Mouse (Mus musculus) liver, postnatal 0 days (tissue): ENCODE results near the gene Hoxb9. TPM values are rescaled to one million over a fixed set of nuclear protein-coding genes. Genes with fewer than 3 reads are reported as not detected.
A peak's percentile ranks its signal among the peaks of the same experiment; 100 is the strongest.

Source experiments
- ATAC-seq: fragments of 200-750 bp; cut with Nextera tagmentation; 2 replicates; pipeline ENCODE4 v1.8.0; 2017; ENCODE audit warnings: mild to moderate bottlenecking, moderate library complexity
- DNase-seq: peaks from one replicate; pipeline ENCODE4 v3.0.0-alpha.2; 2016
- H3K27ac ChIP-seq: fragments of 300-500 bp; sonication (generic); 2 replicates; pipeline ENCODE4 v1.5.1; 2014; ENCODE audit warnings: antibody characterized with exemption, moderate library complexity, mild to moderate bottlenecking, low read depth
- H3K27me3 ChIP-seq: fragments of 300-500 bp; sonication (generic); 2 replicates; pipeline ENCODE4 v1.6.1; 2014; ENCODE audit warnings: low read length, control low read depth, mixed read lengths; ENCODE audit not compliant: insufficient read depth
- H3K36me3 ChIP-seq: fragments of 300-500 bp; sonication (generic); replicated peaks from 2 replicates; pipeline ENCODE4 v1.6.1; 2014; ENCODE audit warnings: mild to moderate bottlenecking, control low read depth, low read length, moderate library complexity, mixed read lengths; ENCODE audit not compliant: insufficient read depth
- H3K4me1 ChIP-seq: fragments of 300-500 bp; sonication (generic); 2 replicates; pipeline ENCODE4 v1.6.1; 2014; ENCODE audit warnings: antibody characterized with exemption, mild to moderate bottlenecking, control low read depth; ENCODE audit not compliant: insufficient read depth
- H3K4me2 ChIP-seq: fragments of 300-500 bp; sonication (generic); 2 replicates; pipeline ENCODE4 v1.6.1; 2014; ENCODE audit warnings: low read depth, mild to moderate bottlenecking, low read length, moderate library complexity, mixed read lengths
- H3K4me3 ChIP-seq: fragments of 300-500 bp; sonication (generic); 2 replicates; pipeline ENCODE4 v1.5.1; 2014; ENCODE audit warnings: low read depth, low read length
- H3K9ac ChIP-seq: fragments of 300-500 bp; sonication (generic); replicated peaks from 2 replicates; pipeline ENCODE4 v1.6.1; 2014; ENCODE audit warnings: mild to moderate bottlenecking, moderate library complexity
- H3K9me3 ChIP-seq: fragments of 300-500 bp; sonication (generic); 2 replicates; pipeline ENCODE4 v1.6.1; 2016; ENCODE audit warnings: mild to moderate bottlenecking, control low read depth, low read length, mixed read lengths
- CTCF ChIP-seq: sonication (generic); IDR thresholded peaks from 2 replicates; pipeline ENCODE4 v1.5.1; 2016; ENCODE audit warnings: antibody characterized with exemption, low read depth
- EP300 ChIP-seq: IDR thresholded peaks from 2 replicates; pipeline ENCODE4 v1.6.1; 2016; ENCODE audit warnings: antibody characterized with exemption, low read depth, mild to moderate bottlenecking
- WGBS: fragments of 180-500 bp; shearing (Covaris S2); extraction: QIAGEN DNeasy Blood & Tissue Kit; methylation state at CpG from one replicate; pipeline ENCODE4 v1.1.7; 2014; ENCODE audit not compliant: insufficient replicate concordance; 5-methylcytosine and 5-hydroxymethylcytosine counted together
- polyA plus RNA-seq: library from polyadenylated mRNA; unstranded; fragments of >200 nt; fragmentation: Nextera tagmentation; extraction: Ambion mirVana; gene quantifications from 2 replicates; pipeline ENCODE4 v1.2.1, GENCODE M21; 2015

Hoxb9 gene
- polyA plus RNA-seq, 1 experiment from 2014 or later: not detected

GRCm38 (mm10) chr11:96279421-96280233 is 8.4 kb downstream of the Hoxb9 start:
- Histone ChIP-seq H3K9me3 (no peaks in the 10 kb centered on the region), H3K27ac (no peak overlapping the region), H3K27me3 (peaks cover 94% of the 10 kb centered on the region), H3K4me1 (no peaks in the 10 kb centered on the region), H3K36me3 (no peaks in the 10 kb centered on the region), H3K4me3 (no peak overlapping the region), H3K4me2 (no peak overlapping the region), H3K9ac (no peak overlapping the region)
- ATAC-seq (no peak), DNase-seq (no peak)
- no peak for TF ChIP-seq CTCF
- no peak for TF ChIP-seq EP300
- 5% methylated on average over 31 of the region's 31 CpGs for WGBS

- TF ChIP-seq CTCF (no peak), EP300 (no peak)
- Histone ChIP-seq H3K36me3 (no peaks in the 10 kb centered on the region), H3K4me2 (no peak overlapping the region), H3K27ac (no peak overlapping the region), H3K27me3 (peaks cover 94% of the 10 kb centered on the region), H3K4me1 (no peaks in the 10 kb centered on the region), H3K9me3 (no peaks in the 10 kb centered on the region), H3K9ac (no peak overlapping the region), H3K4me3 (no peak overlapping the region)
- ATAC-seq: no peak
- no peak for DNase-seq
- 17% methylated on average over 8 of the region's 8 CpGs for WGBS
These were observed 9.4 kb downstream of the Hoxb9 start for GRCm38 (mm10) chr11:96280399-96281378.

DNA sequence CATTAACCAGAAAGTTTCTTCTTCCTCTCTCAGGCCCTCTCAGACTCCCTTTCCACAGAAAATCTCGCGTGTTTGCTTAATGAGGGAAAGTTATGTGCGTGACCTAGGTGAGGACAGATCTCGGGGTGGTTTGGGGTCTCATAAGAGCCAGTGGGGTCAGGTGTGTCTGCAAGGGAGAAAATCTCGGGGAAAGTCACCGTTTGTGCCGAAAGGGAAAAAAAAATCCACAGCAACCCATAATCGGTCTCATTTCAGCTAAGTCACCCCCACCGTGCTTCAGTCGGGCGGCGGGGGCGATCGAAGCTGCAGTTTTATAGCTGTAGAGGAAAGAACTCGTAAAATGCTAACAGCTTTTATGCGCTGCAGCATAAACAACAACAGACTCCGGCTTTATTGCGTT is 10.1 kb downstream of the Hoxb9 start:
- H3K9ac ChIP-seq: no peak overlapping the region
- no peak for ATAC-seq
- H3K27me3 ChIP-seq: peaks cover 94% of the 10 kb centered on the region
- no peaks in the 10 kb centered on the region for H3K36me3 ChIP-seq
- H3K9me3 ChIP-seq: no peaks in the 10 kb centered on the region
- no peak overlapping the region for H3K4me2 ChIP-seq
- no peaks in the 10 kb centered on the region for H3K4me1 ChIP-seq
- H3K4me3 ChIP-seq: no peak overlapping the region
- WGBS: 8% methylated on average over 18 of the region's 18 CpGs
- TF ChIP-seq CTCF (no peak), EP300 (no peak)
- DNase-seq: no peak
- H3K27ac ChIP-seq: no peak overlapping the region

- TF ChIP-seq CTCF (no peak), EP300 (no peak)
- H3K36me3 ChIP-seq: no peaks in the 10 kb centered on the region
- H3K9me3 ChIP-seq: no peaks in the 10 kb centered on the region
- H3K4me1 ChIP-seq: no peaks in the 10 kb centered on the region
- ATAC-seq (no peak), DNase-seq (no peak)
- H3K27ac ChIP-seq: no peak within 1 kb of the TSS
- peaks cover 94% of the 10 kb centered on the region for H3K27me3 ChIP-seq
- no peak within 1 kb of the TSS for H3K9ac ChIP-seq
- H3K4me3 ChIP-seq: 0 out of 2 replicates have a peak within 1 kb of the TSS, but pooled peaks have one; percentile 6
- H3K4me2 ChIP-seq: no peak within 1 kb of the TSS
- WGBS: 2% methylated on average over 27 of the region's 27 CpGs
These were observed 10.8 kb downstream of the Hoxb9 start, which contains the start of gene Hoxb8 for GRCm38 (mm10) chr11:96281855-96282570. TSS of gene Hoxb8 (plus strand) at chr11:96281905.

DNA sequence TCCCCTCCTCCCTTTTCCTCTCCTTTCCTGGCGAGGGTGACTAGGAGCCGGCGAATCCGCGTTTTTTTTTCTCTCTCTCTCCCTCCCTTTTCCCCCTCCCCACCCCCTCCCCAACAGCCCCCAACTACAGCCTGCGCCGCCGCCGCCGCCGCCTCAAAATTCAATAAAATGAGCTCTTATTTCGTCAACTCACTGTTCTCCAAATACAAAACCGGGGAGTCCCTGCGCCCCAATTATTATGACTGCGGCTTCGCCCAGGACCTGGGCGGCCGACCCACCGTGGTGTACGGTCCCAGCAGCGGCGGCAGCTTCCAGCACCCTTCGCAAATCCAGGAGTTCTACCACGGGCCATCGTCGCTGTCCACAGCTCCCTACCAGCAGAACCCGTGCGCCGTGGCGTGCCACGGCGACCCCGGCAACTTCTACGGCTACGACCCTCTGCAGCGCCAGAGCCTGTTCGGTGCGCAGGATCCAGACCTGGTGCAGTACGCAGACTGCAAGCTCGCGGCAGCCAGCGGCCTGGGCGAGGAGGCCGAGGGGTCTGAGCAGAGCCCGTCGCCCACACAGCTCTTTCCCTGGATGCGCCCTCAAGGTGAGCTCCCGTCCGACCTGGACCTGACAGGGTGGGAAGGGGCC is 11.7 kb downstream of the Hoxb9 start:
- TF ChIP-seq EP300 (no peak), CTCF (no peak)
- Histone ChIP-seq H3K27me3 (peaks cover 94% of the 10 kb centered on the region), H3K36me3 (no peaks in the 10 kb centered on the region), H3K9ac (no peak overlapping the region), H3K27ac (no peak overlapping the region), H3K9me3 (no peaks in the 10 kb centered on the region), H3K4me1 (no peaks in the 10 kb centered on the region), H3K4me3 (0 out of 2 replicates have a peak overlapping the region, but pooled peaks have one; percentile 6), H3K4me2 (no peak overlapping the region)
- DNase-seq (no peak), ATAC-seq (no peak)
- 1% methylated on average over 47 of the region's 49 CpGs for WGBS
